In genomic region chr2:32637778-32638281, GRCm38 (mm10) we compare ENCODE assay signal across 7 mouse cellular contexts. TPM values are rescaled to one million over a fixed set of nuclear protein-coding genes. Genes with fewer than 3 reads are reported as not detected.
A peak's percentile ranks its signal among the peaks of the same experiment; 100 is the strongest.
DNase-seq lines count a peak whose midpoint lies in the region; ATAC-seq and TF ChIP-seq lines count a peak whose summit lies in the region.

No protein-coding gene starts in this region.

- H3K36me3 ChIP-seq in G1E (replicated peaks) = peaks cover 3% of the 10 kb centered on the region
- H3K36me3 ChIP-seq in limb, embryonic 10.5 days = peaks cover 13% of the 10 kb centered on the region

- 33% methylated on average over 11 of the region's 11 CpGs for WGBS in limb, embryonic 10.5 days

- no peak for TF ChIP-seq CTCF in G1E (IDR thresholded peaks at IDR 0.05; ENCODE audit: low read depth, low read length)

- peaks cover 44% of the 10 kb centered on the region for H3K4me1 ChIP-seq in G1E (ENCODE audit: insufficient read depth, low read depth, low read length)
- H3K4me1 ChIP-seq in limb, embryonic 10.5 days = peaks cover 29% of the 10 kb centered on the region

- peak; percentile 40; the same call in 1 of the 2 replicates for ATAC-seq in G1E (ENCODE audit: extremely low read depth, insufficient number of reproducible peaks, low FRiP score, poor library complexity, severe bottlenecking)

- H3K27me3 ChIP-seq in G1E (ENCODE audit: insufficient read depth, low read length) = peaks cover 3% of the 10 kb centered on the region; the same call in 1 of the 2 replicates
- H3K27me3 ChIP-seq in limb, embryonic 10.5 days (ENCODE audit: low read depth, poor library complexity, severe bottlenecking) = no peaks in the 10 kb centered on the region

- peak overlapping the region; percentile 83 for H3K27ac ChIP-seq in limb, embryonic 10.5 days

- H3K4me3 ChIP-seq in G1E (ENCODE audit: low read depth, low read length) = peak overlapping the region; percentile 58; the same call in 1 of the 2 replicates
- no peak overlapping the region for H3K4me3 ChIP-seq in limb, embryonic 10.5 days

- DNase-seq in G1E (ENCODE audit: low spot score) = peak; percentile 55
- DNase-seq in adrenal gland, postnatal 36 days = peak; percentile 69 to 81
- DNase-seq in heart, postnatal 25 days (ENCODE audit: low spot score) = peak; percentile 80
- no peak for DNase-seq in limb, embryonic 10.5 days (ENCODE audit: low spot score)
- peak; percentile 72 for DNase-seq in mesoderm, embryonic 11.5 days (ENCODE audit: low read depth, low spot score)
- peak; percentile 85 for DNase-seq in thymus, postnatal 4 days
- DNase-seq in layer of hippocampus, adult 11-12 months (ENCODE audit: low spot score) = no peak

- no peaks in the 10 kb centered on the region for H3K9me3 ChIP-seq in G1E (replicated peaks)
- H3K9me3 ChIP-seq in limb, embryonic 10.5 days (replicated peaks) = no peaks in the 10 kb centered on the region

- intact Hi-C loops in heart, postnatal 25 days (cut with DNase I) = loop anchor here (10.0 kb wide), 1 partner anchor 207 kb away; the partner anchor contains the start of gene Stxbp1

RNA-seq across cellular contexts. Expression of gene Eng, which starts 8.6 kb away (rescaled TPM):
- total RNA-seq in G1E (2014; fragmentation: Nextera tagmentation) (4.4 and 6.4 TPM in 2 replicates), G1E (2017) (0.76 and 0.93 TPM in 2 replicates)
- 5.3 and 6.3 TPM in 2 replicates for polyA plus RNA-seq in G1E (2012)
- 10 to 100 TPM; 96.0 to 97.8 TPM for total RNA-seq in adrenal gland, postnatal 36 days (2021)
- total RNA-seq in heart, postnatal 25 days (2021) = 100 to 1,000 TPM; 126 to 140 TPM
- 27.9 and 28.5 TPM in 2 replicates for polyA plus RNA-seq in limb, embryonic 10.5 days (2016; fragmentation: Nextera tagmentation; extraction: Ambion mirVana)

RNA-seq across cellular contexts. Expression of gene Ak1, which starts 16.3 kb away (rescaled TPM):
- not detected in 2 replicates for total RNA-seq in G1E (2014; fragmentation: Nextera tagmentation)
- 0.44 and 0.58 TPM in 2 replicates for total RNA-seq in G1E (2017)
- 0.42 and 0.56 TPM in 2 replicates for polyA plus RNA-seq in G1E (2012)
- total RNA-seq in adrenal gland, postnatal 36 days (2021) = 10 to 100 TPM; 49.4 to 50.0 TPM
- total RNA-seq in heart, postnatal 25 days (2021) = 100 to 1,000 TPM; 733 to 743 TPM
- 21.6 and 35.7 TPM in 2 replicates for polyA plus RNA-seq in limb, embryonic 10.5 days (2016; fragmentation: Nextera tagmentation; extraction: Ambion mirVana)

RNA-seq across cellular contexts. Expression of gene St6galnac6, which starts 38.3 kb away (rescaled TPM):
- total RNA-seq in G1E (2014; fragmentation: Nextera tagmentation) = 18.3 and 20.2 TPM in 2 replicates
- 16.8 and 19.8 TPM in 2 replicates for total RNA-seq in G1E (2017)
- polyA plus RNA-seq in G1E (2012) = 36.6 and 39.2 TPM in 2 replicates
- total RNA-seq in adrenal gland, postnatal 36 days (2021) = 10 to 100 TPM; 38.3 to 58.1 TPM
- total RNA-seq in heart, postnatal 25 days (2021) = 100 to 1,000 TPM; 104 to 110 TPM
- 11.8 and 16.7 TPM in 2 replicates for polyA plus RNA-seq in limb, embryonic 10.5 days (2016; fragmentation: Nextera tagmentation; extraction: Ambion mirVana)

RNA-seq across cellular contexts. Expression of gene St6galnac4, which starts 50.9 kb away (rescaled TPM):
- total RNA-seq in G1E (2014; fragmentation: Nextera tagmentation) (15.4 and 25.2 TPM in 2 replicates), G1E (2017) (6.7 and 8.1 TPM in 2 replicates)
- 20.8 and 24.4 TPM in 2 replicates for polyA plus RNA-seq in G1E (2012)
- 10 to 100 TPM in 1 of 2 experiments, 1 to 10 TPM in 1; 7.9 to 11.0 TPM for total RNA-seq in adrenal gland, postnatal 36 days (2021)
- total RNA-seq in heart, postnatal 25 days (2021) = 10 to 100 TPM; 17.7 to 21.4 TPM
- 26.0 and 26.1 TPM in 2 replicates for polyA plus RNA-seq in limb, embryonic 10.5 days (2016; fragmentation: Nextera tagmentation; extraction: Ambion mirVana)

Comparison
In these comparisons a context has a peak if more than half of its experiments do, and no peak if none do; other contexts are left out.
1. DNase-seq: peak in G1E (single experiment), adrenal gland, postnatal 36 days (2 of 2), heart, postnatal 25 days (single experiment), mesoderm, embryonic 11.5 days (single experiment) and thymus, postnatal 4 days (single experiment); none in limb, embryonic 10.5 days (single experiment) and layer of hippocampus, adult 11-12 months (single experiment).
2. RNA of gene Eng, which starts 8.6 kb away (total RNA-seq): 126 to 140 TPM in heart, postnatal 25 days and 96.0 to 97.8 TPM in adrenal gland, postnatal 36 days; 0.76 to 6.4 TPM in G1E; every median in the first group is over 10 times any median in the second.
3. RNA of gene Ak1, which starts 16.3 kb away (total RNA-seq): 733 to 743 TPM in heart, postnatal 25 days and 49.4 to 50.0 TPM in adrenal gland, postnatal 36 days; 0.44 to 0.58 TPM in G1E; every median in the first group is over 10 times any median in the second.